Mouse (Mus musculus): ENCODE data around the gene Ddx31. TPM values are rescaled to one million over a fixed set of nuclear protein-coding genes. Genes with fewer than 3 reads are reported as not detected.

Ddx31 gene
- total RNA-seq, 1 experiment from 2014 or later, result 16.5 TPM

DNA sequence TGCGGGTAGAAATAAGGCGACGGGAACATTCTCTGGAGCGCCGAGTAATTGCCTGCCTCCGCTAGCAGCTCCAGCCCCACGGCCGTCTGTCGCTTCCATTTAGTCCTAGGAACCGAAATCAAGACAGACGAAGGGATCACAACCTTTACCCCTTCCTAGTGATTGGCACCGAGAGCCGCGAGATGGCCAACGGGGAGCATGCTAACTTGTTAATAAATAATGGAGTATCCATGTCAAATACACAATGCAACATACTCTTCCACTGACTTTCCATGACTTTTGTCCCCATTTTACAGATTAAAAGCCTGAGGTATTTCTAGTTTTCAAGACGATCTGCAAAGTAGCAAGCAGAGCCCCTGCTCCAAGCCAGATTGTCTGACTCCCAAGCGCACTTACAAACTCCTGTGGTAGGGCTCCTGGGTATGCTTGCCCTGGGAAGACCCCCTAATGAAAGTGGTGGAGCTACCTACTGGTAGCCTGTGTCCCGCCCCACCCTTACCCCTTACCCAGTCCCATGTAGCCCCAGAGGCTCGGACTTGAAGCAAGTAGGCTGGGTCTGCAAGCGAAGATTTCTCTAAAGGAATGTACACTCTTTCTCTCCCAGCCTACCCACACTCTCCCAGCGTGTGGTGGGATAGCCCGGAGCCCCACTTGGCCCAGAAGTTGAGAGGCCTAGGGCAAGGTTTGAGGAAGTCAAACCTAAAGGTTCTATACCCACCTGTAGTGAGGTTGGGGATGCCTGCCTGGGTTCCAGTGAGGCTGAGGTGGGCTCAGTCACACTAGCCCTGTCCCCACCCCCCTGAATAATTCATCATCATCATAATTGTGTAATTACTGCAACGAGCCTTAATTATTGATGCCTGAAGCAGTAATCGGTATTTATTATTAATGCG, 69.9 kb downstream of the Ddx31 start:
- no peak for ATAC-seq (replicated peaks; ENCODE audit: low read depth, poor library complexity, severe bottlenecking)

DNA sequence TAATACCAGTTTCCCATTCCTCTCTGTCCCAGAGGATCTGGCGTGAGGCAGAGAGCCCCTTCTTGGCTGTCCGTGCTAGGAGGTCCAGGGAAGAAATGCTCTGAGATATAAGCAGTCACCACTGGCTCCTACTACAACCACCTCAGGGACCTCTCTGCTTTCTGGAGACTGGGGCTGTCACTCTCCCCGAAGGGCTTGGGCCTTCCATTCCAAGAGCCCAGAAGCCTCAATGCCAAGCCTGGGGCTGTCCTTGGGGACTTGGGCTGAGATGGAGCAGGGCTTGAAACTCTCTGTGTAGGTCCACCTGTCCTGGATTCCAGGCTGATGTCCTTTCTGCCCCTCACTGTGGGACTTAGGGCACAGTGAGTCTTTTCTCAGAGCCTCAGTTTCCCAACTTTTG, 70.7 kb downstream of the Ddx31 start:
- ATAC-seq (replicated peaks; ENCODE audit: low read depth, poor library complexity, severe bottlenecking), result no peak

DNA sequence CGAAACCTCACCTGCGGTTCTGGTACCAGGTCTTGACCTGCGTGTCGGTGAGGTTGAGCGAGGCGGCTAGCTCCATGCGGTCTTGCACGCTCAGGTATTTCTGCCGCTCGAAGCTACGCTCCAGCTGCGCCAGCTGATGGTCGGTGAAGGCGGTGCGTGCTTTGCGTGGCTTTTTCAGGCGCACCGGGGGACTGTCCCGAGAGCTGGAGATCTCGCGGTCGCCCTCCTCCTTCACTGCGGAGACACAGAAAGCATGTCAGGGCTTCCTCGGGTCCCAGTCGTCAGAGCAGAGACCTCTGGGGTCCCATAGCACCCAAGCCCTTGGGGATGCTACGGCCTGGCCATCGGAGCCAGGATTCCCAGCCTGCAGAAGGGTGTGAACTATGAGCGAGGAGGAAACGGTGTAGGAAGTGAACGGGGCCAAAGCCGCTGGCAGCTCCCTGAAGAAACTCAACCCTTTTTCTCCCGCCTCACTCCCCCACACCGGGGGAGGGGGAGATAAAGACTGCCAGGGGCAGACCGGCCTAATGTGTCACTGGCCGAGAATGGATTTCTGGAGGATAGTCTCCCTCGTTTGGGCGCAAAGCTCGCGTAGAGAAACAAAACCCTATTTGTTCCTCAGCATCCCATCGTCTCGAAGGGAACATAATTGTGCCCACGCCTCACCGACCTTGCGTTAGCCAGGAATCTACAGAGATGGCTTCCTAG, 71.3 kb downstream of the Ddx31 start:
- no peak for ATAC-seq (replicated peaks; ENCODE audit: low read depth, poor library complexity, severe bottlenecking)

DNA sequence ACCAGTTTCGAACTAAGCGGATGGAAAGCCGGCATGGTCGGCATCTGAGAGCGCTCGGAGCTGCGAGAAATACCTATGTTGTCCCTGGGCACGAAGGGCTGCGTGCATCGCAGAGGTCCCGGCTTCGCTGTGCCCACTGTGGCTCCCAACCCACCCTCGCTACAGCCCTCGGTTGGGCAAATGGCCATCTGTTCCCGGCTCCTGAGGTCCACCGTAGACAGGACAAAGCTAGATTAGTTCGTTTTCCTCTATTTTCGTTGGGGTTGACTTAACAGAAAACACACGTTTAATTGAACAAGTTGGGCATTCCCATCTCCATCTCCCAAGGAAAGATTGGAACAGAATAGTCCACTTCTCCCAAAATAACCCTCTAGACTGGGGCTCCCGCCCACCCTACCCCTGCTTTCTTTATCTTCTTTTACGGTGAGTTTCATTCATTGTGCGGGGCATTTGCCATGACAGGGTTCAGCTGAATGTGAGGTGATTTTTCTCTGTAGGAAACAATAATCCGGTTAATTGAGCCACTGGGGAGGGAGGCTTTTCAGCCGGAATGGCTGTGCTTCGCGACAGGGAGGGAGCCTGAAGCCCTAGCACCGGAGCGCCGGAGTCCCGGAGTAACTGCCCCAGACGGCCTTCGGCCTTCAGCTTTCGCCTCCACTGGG, 72.0 kb downstream of the Ddx31 start:
- no peak for ATAC-seq (replicated peaks; ENCODE audit: low read depth, poor library complexity, severe bottlenecking)

DNA sequence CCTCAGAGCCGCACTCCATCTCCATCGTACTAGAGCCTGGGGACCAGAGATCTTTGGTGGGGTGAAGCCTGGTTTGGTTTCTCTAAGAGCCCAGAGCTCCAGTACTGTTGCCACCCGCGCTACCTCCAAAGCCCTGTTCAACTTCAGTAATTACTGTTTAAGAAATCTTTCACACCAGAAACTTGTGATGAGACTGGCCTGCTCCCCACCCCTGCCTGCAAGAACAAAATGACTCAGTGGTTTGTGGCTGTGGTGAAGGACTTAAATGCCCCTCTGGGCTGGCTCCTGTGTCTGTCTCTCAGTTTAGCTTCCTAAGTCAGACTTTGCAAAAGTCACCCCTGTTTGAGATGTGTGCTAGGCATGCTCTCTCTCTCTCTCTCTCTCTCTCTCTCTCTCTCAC, 72.8 kb downstream of the Ddx31 start:
- ATAC-seq (replicated peaks; ENCODE audit: low read depth, poor library complexity, severe bottlenecking), result no peak

DNA sequence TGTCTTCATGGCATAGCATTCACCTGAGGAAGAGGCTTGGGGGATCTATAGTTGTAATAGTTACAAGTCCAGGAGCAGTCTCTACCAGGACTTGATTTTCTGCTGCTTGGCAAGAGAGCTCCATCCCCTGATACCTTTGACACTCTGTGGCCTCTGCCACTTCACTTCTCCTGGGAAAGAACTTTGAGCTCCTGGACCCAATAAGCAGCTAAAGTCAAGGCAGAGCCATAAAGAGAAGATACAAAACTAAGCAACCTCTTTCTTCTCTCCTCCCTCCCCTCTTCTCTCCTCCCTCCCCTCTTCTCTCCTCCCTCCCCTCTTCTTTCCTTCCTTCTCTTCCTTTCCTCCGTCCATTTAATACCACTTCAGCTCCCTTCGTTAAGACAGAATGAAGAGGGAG, 73.9 kb downstream of the Ddx31 start:
- no peak for ATAC-seq (replicated peaks; ENCODE audit: low read depth, poor library complexity, severe bottlenecking)

DNA sequence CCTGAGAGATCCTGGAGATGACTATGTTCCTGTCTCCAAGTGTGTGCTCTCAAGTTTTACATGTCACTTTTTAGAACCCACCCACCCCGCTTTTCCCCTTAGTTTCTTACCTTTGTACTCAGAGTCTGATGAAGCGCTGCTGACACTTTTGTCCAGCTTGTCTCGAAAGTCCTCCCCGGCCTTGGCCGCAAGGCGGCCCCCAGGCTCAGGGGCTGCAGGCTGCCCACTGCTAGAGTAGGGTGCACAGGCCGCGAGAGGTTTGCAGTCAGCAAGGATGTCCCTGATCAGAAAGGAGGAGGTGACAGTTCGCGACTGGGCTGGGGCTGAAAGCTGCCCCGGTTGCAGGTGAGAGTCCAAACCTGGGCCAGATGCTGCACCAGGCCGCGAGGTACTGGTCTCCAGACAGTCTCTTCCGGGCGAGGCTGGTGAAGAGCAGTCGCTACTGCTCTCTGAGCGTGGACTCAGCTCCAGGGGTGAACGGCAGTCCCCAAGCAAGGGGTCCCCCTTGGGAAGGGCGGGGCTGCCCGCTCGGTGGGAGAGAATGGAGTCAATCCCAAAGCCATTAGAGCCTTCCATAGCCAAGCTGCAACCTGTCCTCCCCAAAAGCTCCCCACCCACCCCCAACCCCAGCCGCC, 75.0 kb downstream of the Ddx31 start:
- no peak for ATAC-seq (replicated peaks; ENCODE audit: low read depth, poor library complexity, severe bottlenecking)

DNA sequence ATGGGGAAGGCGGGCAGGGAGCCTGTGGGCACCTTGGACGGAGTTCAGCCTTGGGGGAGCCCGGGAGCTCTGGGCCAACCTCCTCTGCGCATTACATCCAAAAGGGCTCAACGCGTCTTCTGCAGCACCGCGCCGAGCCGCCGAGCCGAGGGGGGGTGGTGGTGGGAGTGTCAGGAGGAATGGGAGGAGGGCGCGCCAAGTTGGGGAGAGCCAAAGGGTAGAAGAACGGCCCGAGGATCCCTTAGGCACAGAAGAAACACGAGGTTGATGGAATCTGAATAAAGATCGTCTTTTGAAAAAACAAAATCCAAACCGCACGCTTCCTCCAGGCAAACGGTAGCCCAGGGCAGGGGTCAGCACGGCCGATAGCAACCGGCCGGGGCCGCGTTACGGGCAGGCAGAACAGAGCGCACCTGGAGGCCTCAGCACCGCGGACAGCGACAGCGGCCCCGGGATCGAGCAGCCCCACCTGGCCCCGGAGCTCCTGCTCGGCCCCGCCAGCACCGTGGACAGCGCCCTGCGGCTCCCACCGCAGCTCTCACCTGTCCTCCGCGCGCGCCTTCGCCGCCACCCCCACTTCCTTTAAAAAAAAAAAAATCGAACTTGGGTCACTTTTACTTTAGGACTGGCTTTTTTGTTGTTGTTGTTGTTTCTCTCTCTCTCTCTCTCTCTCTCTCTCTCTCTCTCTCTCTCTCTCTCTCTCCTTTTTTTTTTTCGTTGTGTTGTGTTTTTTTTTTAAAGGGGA, 75.7 kb downstream of the Ddx31 start:
- peak; percentile 56; the same call in 1 of the 2 replicates for ATAC-seq (replicated peaks; ENCODE audit: low read depth, poor library complexity, severe bottlenecking)

DNA sequence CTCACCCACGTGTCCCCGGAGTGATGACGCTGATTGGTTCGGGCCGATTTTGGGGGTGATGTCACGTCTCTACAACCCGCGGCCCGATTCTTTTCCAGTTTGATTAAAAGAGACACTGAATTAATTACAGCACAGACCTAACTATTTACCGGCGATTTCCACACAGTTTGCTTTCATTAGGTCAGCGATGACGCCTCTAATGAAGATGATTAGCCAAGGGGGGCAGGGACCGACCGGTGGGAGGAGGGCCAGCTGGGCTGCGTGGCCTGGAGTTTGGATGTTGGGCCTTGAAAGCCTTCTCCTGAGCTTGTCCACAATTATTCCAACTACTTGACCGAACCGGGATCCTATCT, 76.3 kb downstream of the Ddx31 start, which contains the start of gene Barhl1:
TSS of gene Barhl1 (minus strand) at position 156 of the 353 bp plus-strand sequence.
- ATAC-seq (replicated peaks; ENCODE audit: low read depth, poor library complexity, severe bottlenecking), result no peak

DNA sequence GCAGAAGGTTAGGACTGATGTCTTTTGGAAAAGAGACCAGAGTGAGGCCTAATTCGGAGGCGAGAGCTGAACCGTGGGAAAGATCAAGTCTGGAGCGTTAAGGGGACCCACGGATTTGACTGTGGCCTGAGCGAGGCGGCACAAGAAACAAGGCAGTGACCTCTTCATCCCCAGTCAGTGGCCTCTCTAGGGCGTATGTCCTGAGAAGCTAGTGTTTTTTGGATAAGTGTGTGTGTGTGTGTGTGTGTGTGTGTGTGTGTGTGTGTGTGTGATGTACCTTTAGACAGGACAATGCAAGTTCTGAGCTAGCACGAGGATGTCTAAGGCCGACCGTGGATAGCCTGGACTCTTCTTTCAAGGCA, 76.9 kb downstream of the Ddx31 start:
- no peak for ATAC-seq (replicated peaks; ENCODE audit: low read depth, poor library complexity, severe bottlenecking)

DNA sequence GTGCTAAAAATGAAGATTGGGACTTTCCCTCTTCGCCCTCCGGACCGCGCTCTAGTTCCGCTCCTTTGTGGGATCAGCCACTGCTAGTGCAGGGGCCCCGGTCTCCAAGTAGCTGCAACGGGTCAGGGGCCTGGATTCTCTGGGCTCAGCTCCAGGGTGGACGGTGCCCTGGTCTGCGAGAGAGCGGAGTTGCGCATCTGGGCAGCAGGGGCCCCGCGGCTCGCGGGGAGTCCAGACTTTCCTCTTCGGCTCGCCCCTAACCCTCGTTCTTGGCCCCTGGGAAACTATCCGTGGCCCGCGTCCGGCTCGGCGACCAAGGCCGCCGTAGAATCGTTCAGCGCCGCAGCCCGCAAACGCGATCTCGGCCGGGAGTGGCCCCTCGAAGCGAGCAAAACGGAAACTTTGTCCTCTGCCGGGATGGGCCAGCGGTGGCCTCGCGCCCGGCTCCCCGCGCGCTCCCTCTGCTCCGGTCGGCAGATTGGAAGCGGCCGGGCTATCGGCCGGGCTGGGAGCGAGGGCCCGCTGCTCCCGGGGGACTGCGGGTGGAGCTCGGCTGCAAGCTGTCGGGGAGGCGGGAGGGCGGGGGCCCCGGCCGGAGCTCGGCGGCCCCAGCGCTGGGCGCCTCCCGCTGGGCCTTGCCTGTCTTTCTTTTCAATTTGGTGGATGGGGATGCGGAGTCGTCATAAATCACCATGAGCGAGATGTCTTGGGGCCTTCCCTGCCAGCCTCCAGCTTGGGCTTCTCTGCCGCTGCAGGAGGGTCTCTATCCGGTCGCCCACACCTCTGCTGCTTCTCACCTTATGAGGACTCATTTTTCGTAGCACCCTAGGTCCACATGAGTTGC, 77.5 kb downstream of the Ddx31 start:
- no peak for ATAC-seq (replicated peaks; ENCODE audit: low read depth, poor library complexity, severe bottlenecking)

DNA sequence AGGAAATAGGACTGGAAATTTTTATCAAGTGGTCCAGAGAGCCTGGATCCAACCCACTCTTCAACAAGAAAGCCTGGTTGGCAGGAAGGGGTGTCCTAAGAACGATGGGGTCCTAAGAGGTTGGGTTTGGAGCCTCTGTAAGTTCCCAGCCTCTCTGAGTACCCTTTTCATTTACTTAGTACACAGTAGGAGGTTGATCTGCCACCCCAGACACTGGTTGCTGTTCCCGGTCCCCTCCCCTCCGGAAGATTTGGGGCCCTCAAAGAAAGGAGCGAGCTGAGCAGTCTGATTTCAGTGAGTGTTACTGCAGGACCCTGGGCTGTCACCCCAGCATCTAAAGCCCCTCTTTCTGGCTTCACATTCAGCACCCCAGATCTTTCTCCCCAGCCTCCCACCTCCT, 78.8 kb downstream of the Ddx31 start:
- ATAC-seq (replicated peaks; ENCODE audit: low read depth, poor library complexity, severe bottlenecking), result no peak

DNA sequence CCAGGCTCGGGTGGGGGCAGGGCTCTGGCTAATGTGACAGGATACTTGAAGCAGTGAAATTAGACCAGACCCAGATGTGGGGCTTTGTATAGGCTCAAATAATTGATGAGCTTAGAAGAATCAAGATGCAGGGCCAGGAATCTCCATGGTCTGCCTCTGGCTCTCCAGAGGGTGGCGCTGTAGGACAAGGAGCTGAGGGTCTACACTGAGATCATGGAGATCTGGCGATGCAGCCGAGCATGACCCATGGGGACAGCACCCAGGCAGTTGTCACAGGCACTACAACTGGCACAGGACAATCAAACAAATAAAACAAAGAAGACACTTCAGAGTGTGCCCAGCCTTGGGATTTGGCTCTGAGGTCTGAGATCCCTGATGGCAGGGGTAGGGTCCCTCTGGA, 83.7 kb downstream of the Ddx31 start:
- peak; percentile 76 for ATAC-seq (replicated peaks; ENCODE audit: low read depth, poor library complexity, severe bottlenecking)

DNA sequence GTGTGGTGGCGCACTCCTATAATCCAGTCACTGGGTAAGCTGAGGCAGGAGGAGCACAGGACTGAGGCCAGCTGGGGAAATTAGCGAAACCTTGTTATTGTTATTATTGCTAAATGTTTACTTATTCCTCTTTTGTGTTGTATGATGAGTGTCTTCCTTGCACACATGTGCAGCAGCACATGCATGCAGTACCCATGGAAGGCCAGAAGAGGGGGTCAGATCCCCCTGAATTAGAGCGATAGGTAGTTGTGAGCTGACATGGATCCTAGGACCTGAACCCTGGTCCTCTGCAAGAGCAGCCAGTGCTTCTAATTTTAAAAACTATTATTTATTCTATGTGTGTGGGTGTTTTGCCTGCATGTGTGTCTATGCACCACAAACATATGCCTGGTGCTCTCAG, 90.4 kb downstream of the Ddx31 start:
- ATAC-seq (replicated peaks; ENCODE audit: low read depth, poor library complexity, severe bottlenecking), result no peak

DNA sequence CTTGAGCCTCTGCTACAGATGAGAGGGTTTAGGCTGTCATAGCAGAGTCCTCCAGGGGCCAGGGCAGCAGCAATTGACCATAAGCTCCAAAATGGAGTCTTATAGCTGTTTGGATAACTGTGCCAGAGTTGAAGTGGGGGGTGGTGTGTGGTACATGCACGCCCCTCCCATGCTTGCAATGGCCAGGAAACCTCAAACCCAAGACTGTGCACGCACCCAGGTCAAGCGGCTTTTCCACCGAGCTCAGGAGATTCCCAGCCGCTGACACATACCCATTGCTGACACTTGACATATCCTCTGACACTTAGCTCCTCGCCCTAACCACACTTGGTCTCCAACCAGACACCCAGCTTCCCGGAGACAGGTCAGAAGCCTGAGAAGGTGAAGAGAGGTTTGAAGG, 98.8 kb downstream of the Ddx31 start:
- no peak for ATAC-seq (replicated peaks; ENCODE audit: low read depth, poor library complexity, severe bottlenecking)

DNA sequence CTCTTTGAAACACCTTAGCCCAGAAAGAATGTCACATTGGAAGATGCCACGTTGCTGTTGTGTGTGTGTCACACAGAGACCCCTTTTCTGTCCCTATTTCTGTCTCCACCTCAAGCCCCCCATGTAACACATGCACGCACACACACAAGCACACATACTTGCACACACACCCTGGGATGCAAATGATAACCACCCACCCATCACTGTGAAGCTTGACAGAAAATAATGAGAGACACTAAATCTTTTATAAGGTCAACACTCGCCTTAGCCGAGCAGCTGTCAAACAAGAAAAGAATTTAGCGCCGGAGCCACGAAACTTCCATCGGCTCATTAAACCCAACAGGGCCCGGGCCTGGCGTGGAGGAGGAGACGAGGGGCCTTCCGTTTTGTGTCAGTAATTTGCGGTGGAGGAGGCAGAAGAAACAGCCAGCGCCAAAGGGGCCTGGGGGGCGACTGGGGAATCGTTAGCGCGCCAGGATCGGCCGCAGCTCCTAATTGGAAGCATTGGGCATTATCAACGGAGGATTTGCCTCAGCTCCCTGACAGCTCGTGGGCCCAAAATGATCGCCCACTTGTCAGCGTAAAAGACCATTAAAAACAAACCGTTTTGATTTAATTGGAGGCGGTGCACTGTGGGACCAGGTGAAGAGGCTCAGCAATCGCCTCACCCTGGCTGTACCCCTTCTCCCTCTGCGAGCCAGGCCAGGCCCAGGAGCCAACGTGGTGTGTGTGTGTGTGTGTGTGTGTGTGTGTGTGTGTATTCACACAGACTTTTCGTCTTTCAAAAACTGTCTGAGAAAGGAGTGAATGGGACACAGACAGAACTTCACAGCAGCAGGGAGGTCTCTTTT, 103.7 kb downstream of the Ddx31 start:
- no peak for ATAC-seq (replicated peaks; ENCODE audit: low read depth, poor library complexity, severe bottlenecking)

DNA sequence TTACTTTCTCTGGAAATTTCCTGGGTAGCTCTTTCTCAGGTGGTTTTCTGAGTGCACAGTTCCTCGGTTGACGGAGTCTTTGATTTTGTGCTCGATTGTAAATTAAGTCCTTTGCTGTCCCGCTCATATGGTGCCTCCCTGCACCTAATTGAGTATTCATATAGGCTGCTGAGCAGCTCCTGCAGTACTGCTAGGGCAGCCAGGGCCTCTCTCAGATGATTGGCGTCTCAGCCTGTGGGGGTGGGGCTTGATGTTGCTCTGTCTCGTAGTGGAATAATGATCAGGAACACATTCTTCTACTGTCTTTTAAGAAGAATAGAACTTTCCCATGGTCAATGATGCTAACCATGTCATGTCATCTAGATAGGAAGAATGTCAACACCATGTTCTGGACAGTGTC, 105.2 kb downstream of the Ddx31 start:
- ATAC-seq (replicated peaks; ENCODE audit: low read depth, poor library complexity, severe bottlenecking), result no peak

DNA sequence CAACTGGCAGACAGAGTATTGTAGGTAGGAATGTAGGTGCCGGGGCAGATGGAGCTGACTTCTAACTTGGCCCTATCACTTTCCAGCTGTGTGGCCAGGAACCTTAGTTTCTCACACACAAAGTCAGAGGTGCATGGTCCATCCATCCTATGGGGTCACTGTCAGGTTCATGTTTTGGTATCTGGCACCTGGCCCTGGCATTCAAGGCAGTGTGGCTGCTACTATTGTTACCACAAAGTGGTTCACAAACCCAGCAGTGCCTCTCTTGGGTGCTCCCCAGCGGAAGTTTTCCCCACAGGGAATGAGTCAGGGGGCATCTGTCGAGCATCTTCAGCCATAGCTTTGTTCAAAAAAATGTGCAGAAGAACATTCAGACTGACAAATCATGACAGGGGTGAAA, 106.1 kb downstream of the Ddx31 start:
- ATAC-seq (replicated peaks; ENCODE audit: low read depth, poor library complexity, severe bottlenecking), result no peak

All from common myeloid progenitor, adult 5-6 weeks (primary cell).